Mouse (Mus musculus) embryonic facial prominence, embryonic 14.5 days (tissue): ENCODE data around the gene Mtss1l. TPM values are rescaled to one million over a fixed set of nuclear protein-coding genes. Genes with fewer than 3 reads are reported as not detected.

Source experiments
- ATAC-seq: fragments of 200-750 bp; cut with Nextera tagmentation; 2 replicates; pipeline ENCODE4 v1.8.0; 2017; ENCODE audit warnings: low read depth, moderate number of reproducible peaks, moderate TSS enrichment
- DNase-seq: peaks from one replicate; pipeline ENCODE4 v3.0.0-alpha.2; 2015; ENCODE audit warnings: low spot score
- H3K27ac ChIP-seq: fragments of 300-500 bp; sonication (generic); replicated peaks from 2 replicates; pipeline ENCODE4 v1.5.1; 2014; ENCODE audit warnings: low read depth, mild to moderate bottlenecking, low read length, moderate library complexity
- H3K27me3 ChIP-seq: fragments of 300-500 bp; sonication (generic); replicated peaks from 2 replicates; pipeline ENCODE4 v1.6.1; 2014; ENCODE audit warnings: low read length; ENCODE audit not compliant: control insufficient read depth, insufficient read depth
- H3K36me3 ChIP-seq: fragments of 300-500 bp; sonication (generic); 2 replicates; pipeline ENCODE4 v1.6.1; 2014; ENCODE audit warnings: low read length, mixed read lengths; ENCODE audit not compliant: control insufficient read depth, insufficient read depth
- H3K4me1 ChIP-seq: fragments of 300-500 bp; sonication (generic); 2 replicates; pipeline ENCODE4 v1.6.1; 2014; ENCODE audit warnings: antibody characterized with exemption, low read length; ENCODE audit not compliant: control insufficient read depth, insufficient read depth
- H3K4me2 ChIP-seq: fragments of 300-500 bp; sonication (generic); 2 replicates; pipeline ENCODE4 v1.6.1; 2014; ENCODE audit warnings: low read depth, mild to moderate bottlenecking, low read length, moderate library complexity, mixed read lengths
- H3K4me3 ChIP-seq: fragments of 300-500 bp; sonication (generic); 2 replicates; pipeline ENCODE4 v1.5.1; 2014; ENCODE audit warnings: low read depth, mild to moderate bottlenecking, low read length
- H3K9ac ChIP-seq: fragments of 300-500 bp; sonication (generic); 2 replicates; pipeline ENCODE4 v1.6.1; 2014; ENCODE audit warnings: low read depth, mild to moderate bottlenecking, low read length, moderate library complexity, mixed read lengths
- H3K9me3 ChIP-seq: fragments of 300-500 bp; sonication (generic); 2 replicates; pipeline ENCODE4 v1.6.1; 2016; ENCODE audit warnings: low read length; ENCODE audit not compliant: control insufficient read depth
- WGBS: fragments of 180-500 bp; shearing (Covaris S2); extraction: QIAGEN DNeasy Blood & Tissue Kit; methylation state at CpG from one replicate; pipeline ENCODE4 v1.1.7; 2014; 5-methylcytosine and 5-hydroxymethylcytosine counted together
- polyA plus RNA-seq: library from polyadenylated mRNA; unstranded; fragments of >200 nt; fragmentation: Nextera tagmentation; extraction: Ambion mirVana; gene quantifications from 2 replicates; pipeline ENCODE4 v1.2.1, GENCODE M21; 2014

The Mtss1l gene
- polyA plus RNA-seq, 1 experiment from 2014 or later, result 13.8 TPM

GRCm38 (mm10) chr8:110689961-110690360 lies 31.3 kb upstream of the Mtss1l start:
- ATAC-seq, result no peak
- no peak overlapping the region for H3K9ac ChIP-seq
- 83% methylated on average over 9 of the region's 9 CpGs for WGBS
- DNase-seq, result no peak
- no peak overlapping the region for H3K4me3 ChIP-seq
- 0 out of 2 replicates have a peak, but pooled peaks cover 5% of the 10 kb centered on the region for H3K4me1 ChIP-seq
- H3K27ac ChIP-seq, result no peak overlapping the region
- H3K27me3 ChIP-seq, result no peaks in the 10 kb centered on the region
- H3K36me3 ChIP-seq, result peaks cover 6% of the 10 kb centered on the region; the same call in 1 of the 2 replicates
- H3K9me3 ChIP-seq, result no peaks in the 10 kb centered on the region
- H3K4me2 ChIP-seq, result no peak overlapping the region

DNA sequence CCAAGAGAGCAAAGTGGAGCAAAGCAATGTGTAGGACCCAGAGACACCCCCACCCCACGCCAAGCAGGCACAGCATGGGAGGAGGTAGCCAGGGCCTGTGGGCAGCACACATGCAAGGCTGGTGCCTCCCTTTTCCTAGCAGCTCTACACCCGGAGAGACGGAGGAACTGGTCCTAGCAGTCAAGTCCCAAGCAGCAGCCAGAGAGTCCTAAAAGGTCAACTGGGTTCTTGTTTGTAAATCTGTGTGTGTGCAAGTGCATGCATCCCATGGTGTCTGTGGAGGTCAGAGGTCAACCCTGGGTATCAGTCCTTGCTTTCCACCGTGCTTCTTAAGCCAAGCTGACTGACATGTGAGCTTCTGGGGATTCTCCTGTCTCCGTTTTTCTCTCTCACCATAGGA lies 27.1 kb upstream of the Mtss1l start:
- no peak overlapping the region for H3K4me2 ChIP-seq

DNA sequence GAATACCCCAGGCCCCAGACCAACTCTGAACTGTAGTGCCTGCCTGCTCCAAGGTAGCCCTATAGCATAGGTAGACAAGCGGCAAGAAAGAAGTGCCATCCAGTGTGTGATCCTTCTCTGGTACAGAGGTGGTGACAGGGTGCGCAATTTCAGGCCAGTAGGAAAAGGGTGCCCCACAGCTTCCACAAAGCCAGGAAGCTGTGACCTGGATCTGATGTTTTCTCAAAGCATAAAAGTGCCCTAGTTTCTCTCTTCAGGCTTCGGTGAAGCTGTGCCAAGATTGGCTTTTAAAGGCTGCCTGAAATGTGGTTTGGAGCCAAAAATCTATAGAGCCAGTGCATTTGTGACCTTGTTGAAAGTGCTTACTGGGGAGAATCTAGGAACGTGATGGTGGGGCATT lies 26.4 kb upstream of the Mtss1l start:
- H3K27ac ChIP-seq, result no peak overlapping the region
- H3K9ac ChIP-seq, result no peak overlapping the region
- no peak overlapping the region for H3K4me3 ChIP-seq
- WGBS, result 76% methylated on average over 4 of the region's 4 CpGs
- no peaks in the 10 kb centered on the region for H3K27me3 ChIP-seq
- ATAC-seq (no peak), DNase-seq (no peak)
- H3K9me3 ChIP-seq, result no peaks in the 10 kb centered on the region
- no peaks in the 10 kb centered on the region for H3K4me1 ChIP-seq
- no peak overlapping the region for H3K4me2 ChIP-seq
- H3K36me3 ChIP-seq, result peaks cover 12% of the 10 kb centered on the region; the same call in 1 of the 2 replicates

More for the DNA sequence above, 27.1 kb upstream of the Mtss1l start:
- Histone ChIP-seq H3K36me3 (peaks cover 12% of the 10 kb centered on the region; the same call in 1 of the 2 replicates), H3K9ac (no peak overlapping the region), H3K4me1 (0 out of 2 replicates have a peak, but pooled peaks cover under 1% of the 10 kb centered on the region), H3K4me3 (no peak overlapping the region), H3K9me3 (no peaks in the 10 kb centered on the region), H3K27ac (no peak overlapping the region), H3K27me3 (no peaks in the 10 kb centered on the region)
- DNase-seq (no peak), ATAC-seq (no peak)
- 61% methylated on average over 5 of the region's 5 CpGs for WGBS

DNA sequence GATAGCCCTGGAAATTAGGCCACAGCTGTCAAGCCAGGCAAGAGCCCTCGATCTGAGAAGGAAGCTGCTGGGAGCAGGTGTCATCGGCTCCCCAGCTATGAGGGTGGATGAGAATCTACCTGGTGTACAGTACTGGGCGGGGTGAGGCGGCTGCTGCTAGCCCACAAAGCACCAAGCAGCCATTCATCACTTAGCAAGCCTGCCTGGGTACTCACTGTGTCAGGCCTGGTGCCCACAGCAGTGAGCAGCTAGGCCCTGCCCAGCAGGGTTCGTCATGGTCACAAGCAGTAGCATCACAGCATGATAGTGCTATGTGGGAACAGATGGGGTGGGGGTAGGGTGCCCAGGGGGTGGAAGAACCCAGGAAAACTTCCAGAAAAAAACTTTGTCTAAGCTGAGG lies 25.8 kb upstream of the Mtss1l start:
- Histone ChIP-seq H3K9ac (no peak overlapping the region), H3K4me1 (no peaks in the 10 kb centered on the region), H3K4me3 (no peak overlapping the region), H3K27me3 (no peaks in the 10 kb centered on the region), H3K4me2 (no peak overlapping the region), H3K9me3 (no peaks in the 10 kb centered on the region), H3K36me3 (peaks cover 12% of the 10 kb centered on the region; the same call in 1 of the 2 replicates), H3K27ac (no peak overlapping the region)
- DNase-seq (no peak), ATAC-seq (no peak)
- 79% methylated on average over 5 of the region's 5 CpGs for WGBS

- no peak for ATAC-seq
- H3K9me3 ChIP-seq, result no peaks in the 10 kb centered on the region
- no peaks in the 10 kb centered on the region for H3K27me3 ChIP-seq
- DNase-seq, result no peak
- H3K4me2 ChIP-seq, result no peak overlapping the region
- WGBS, result 75% methylated on average over 4 of the region's 4 CpGs
- H3K36me3 ChIP-seq, result peaks cover 12% of the 10 kb centered on the region; the same call in 1 of the 2 replicates
- H3K9ac ChIP-seq, result no peak overlapping the region
- H3K4me3 ChIP-seq, result no peak overlapping the region
- no peaks in the 10 kb centered on the region for H3K4me1 ChIP-seq
- H3K27ac ChIP-seq, result no peak overlapping the region
Measured at GRCm38 (mm10) chr8:110696051-110696450, 25.2 kb upstream of the Mtss1l start.

- Histone ChIP-seq H3K4me2 (no peak overlapping the region), H3K4me3 (no peak overlapping the region), H3K4me1 (no peaks in the 10 kb centered on the region), H3K9me3 (no peaks in the 10 kb centered on the region), H3K9ac (no peak overlapping the region), H3K27me3 (no peaks in the 10 kb centered on the region), H3K36me3 (peaks cover 17% of the 10 kb centered on the region; the same call in 1 of the 2 replicates), H3K27ac (no peak overlapping the region)
- no peak for ATAC-seq
- 78% methylated on average over 5 of the region's 5 CpGs for WGBS
- no peak for DNase-seq
Measured at GRCm38 (mm10) chr8:110697571-110697970, 23.7 kb upstream of the Mtss1l start.

- Histone ChIP-seq H3K36me3 (peaks cover 17% of the 10 kb centered on the region; the same call in 1 of the 2 replicates), H3K4me3 (no peak overlapping the region), H3K27ac (no peak overlapping the region), H3K27me3 (no peaks in the 10 kb centered on the region), H3K4me1 (peaks cover 5% of the 10 kb centered on the region), H3K4me2 (no peak overlapping the region), H3K9ac (no peak overlapping the region), H3K9me3 (no peaks in the 10 kb centered on the region)
- WGBS, result 81% methylated on average over 1 of the region's 1 CpGs
- no peak for DNase-seq
- no peak for ATAC-seq
Measured at GRCm38 (mm10) chr8:110698098-110698497, 23.2 kb upstream of the Mtss1l start.

DNA sequence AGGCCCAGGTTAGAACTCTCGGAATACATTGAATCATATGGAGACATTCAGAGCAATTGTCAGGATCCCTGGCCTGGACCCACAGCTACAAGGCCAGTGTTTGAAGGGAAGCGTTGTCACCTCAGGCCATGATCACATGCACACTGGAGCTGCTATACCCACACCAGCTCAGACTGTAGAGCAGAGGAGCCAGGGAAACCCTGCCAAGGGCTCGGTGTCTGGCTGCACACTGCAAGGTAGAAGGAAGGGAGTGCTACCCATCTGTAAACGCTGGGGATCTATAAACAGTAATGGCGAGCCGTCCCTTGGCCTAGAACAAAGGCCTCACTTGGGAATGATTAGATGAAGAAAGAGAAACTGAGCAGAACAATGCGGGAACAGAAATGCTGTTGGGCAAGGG lies 21.8 kb upstream of the Mtss1l start:
- Histone ChIP-seq H3K9ac (no peak overlapping the region), H3K27ac (no peak overlapping the region), H3K4me1 (peaks cover 18% of the 10 kb centered on the region), H3K9me3 (no peaks in the 10 kb centered on the region), H3K36me3 (peaks cover 17% of the 10 kb centered on the region; the same call in 1 of the 2 replicates), H3K4me2 (no peak overlapping the region), H3K27me3 (no peaks in the 10 kb centered on the region), H3K4me3 (no peak overlapping the region)
- ATAC-seq, result no peak
- no peak for DNase-seq
- WGBS, result 86% methylated on average over 7 of the region's 7 CpGs

GRCm38 (mm10) chr8:110700561-110700960 lies 20.7 kb upstream of the Mtss1l start:
- no peak for DNase-seq
- 90% methylated on average over 2 of the region's 2 CpGs for WGBS
- ATAC-seq, result no peak
- no peak overlapping the region for H3K4me2 ChIP-seq
- H3K27ac ChIP-seq, result no peak overlapping the region
- no peak overlapping the region for H3K9ac ChIP-seq
- H3K9me3 ChIP-seq, result no peaks in the 10 kb centered on the region
- H3K4me3 ChIP-seq, result no peak overlapping the region
- peaks cover 17% of the 10 kb centered on the region; the same call in 1 of the 2 replicates for H3K36me3 ChIP-seq
- H3K4me1 ChIP-seq, result peaks cover 28% of the 10 kb centered on the region
- no peaks in the 10 kb centered on the region for H3K27me3 ChIP-seq
